Mouse (Mus musculus) gastrocnemius, postnatal 14 days (tissue): ENCODE results near the gene Myh7b. TPM values are rescaled to one million over a fixed set of nuclear protein-coding genes. Genes with fewer than 3 reads are reported as not detected.

Experiments
- DNase-seq: peaks from one replicate; pipeline ENCODE4 v3.0.0; 2021; ENCODE audit warnings: mixed read lengths
- intact Hi-C: fragments of 180-260 bp; cut with DNase I; formaldehyde crosslinking; loops from one replicate; pipeline ENCODE4 v1.15.1; 2025; ENCODE audit warnings: low total_unique reads
- microRNA-seq, 2 experiments: library from miRNA; unstranded; fragments of <30 nt; microRNA quantifications; one replicate each; pipeline ENCODE4 v1.2.0; 2021
- total RNA-seq, 2 experiments: library from RNA; stranded (reverse); gene quantifications; 2 replicates each; pipeline ENCODE4 v1.2.3; 2021

Gene Myh7b
- total RNA-seq, 2 experiments from 2014 or later: 1.4 to 2.0 TPM

DNA sequence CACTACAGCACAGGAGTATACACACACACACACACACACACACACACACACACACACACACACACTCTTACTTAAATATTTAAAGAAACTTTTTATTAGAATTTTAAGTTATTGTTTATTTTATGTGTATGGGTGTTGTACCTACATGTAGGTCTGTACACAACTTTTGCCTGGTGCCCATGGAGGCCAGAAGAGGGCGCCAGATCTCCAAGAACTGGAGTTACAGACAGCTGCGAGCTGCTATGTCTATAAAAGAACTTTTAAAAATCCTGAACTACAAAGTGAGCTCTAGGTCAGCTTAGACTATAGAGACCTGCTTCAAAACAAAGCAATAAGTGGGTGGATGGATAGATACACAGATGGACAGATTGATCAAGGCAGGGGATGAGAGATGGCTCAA lies 62.5 kb downstream of the Myh7b start:
- intact Hi-C loops: loop anchor here (5.0 kb wide), 1 partner anchor 89 kb away; no protein-coding TSS in a partner anchor
- peak; percentile 64 for DNase-seq

DNA sequence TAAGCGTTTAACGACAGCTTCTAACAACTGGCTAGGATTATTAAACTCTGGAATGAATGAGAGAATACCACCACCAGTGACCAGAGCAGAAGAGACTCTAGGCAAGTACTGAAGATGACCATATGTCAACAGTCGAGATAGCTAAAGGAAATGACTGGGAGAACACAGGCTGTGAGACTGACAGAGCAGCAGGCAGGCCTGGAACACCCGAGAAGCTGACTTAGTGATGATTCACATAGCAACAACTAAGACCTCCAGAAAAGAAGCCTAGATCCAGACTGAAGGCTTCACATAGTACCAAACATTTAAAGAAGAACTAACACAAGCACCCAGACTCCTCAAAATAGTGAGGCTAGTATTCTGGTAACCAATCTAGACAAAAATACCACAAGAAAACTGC lies 64.1 kb downstream of the Myh7b start:
- DNase-seq: no peak
- intact Hi-C loops: no loop called here

DNA sequence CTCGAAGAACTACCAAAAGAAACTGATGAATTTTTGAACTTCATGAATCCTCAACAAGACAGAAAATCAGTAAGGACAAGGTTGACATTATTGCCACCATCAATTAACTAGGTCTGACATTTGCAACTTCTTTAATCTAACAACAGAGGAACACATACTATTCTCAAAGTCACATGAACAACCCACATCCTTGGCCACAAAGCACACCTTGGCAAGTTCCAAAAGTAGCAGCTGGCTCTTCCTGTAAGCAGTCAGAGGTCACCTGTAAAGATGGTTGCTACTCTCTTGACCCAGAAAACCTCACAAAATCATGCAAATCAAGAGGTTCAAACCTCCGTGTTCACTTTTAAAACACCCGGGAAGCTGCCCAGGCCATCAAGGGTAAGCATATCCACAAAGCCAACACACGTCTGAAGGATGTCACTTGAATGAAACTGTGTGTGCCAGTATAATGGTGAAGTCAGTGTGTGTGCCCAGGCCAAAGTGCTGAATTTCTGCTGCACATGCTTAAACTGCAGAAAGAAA lies 68.6 kb downstream of the Myh7b start:
- DNase-seq: no peak
- intact Hi-C loops: no loop called here

DNA sequence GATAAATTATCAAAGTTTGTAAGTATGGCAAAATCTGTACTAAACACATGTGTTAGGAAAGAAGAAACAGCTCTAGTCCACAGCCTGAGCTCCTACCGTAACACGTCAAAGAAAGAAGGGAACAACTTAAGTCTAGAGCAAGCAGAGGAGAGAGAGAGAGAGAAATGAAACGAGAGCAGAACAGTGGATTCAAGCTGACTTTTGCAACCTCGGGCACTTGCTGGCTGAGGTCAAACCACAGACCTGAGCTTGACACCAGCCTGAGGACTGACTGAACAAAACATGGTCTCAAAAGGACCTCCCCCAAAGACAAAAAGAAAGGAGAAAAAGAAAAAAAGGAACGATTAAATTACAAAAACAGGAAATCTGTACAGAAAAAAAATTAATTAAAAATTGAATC lies 69.6 kb downstream of the Myh7b start:
- intact Hi-C loops: no loop called here
- no peak for DNase-seq

DNA sequence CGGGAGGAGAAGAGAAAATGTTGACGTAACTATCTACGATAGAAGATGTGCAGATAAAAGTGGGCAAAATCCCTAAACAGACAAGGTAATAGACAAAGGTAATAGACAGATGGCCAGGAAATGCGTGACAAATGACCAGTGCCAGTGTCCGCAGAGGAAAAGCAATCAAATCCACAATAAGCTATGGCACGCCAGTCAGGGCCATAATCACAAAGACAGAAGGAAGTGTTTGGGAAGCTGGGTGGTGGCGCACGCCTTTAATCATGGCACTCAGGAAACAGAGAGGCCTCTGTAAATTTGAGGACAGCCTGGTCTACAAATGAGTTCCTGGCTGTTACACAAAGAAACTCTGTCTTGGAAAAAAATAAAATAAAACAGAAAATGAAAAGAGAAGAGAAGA lies 70.2 kb downstream of the Myh7b start:
- intact Hi-C loops: no loop called here
- DNase-seq: no peak

DNA sequence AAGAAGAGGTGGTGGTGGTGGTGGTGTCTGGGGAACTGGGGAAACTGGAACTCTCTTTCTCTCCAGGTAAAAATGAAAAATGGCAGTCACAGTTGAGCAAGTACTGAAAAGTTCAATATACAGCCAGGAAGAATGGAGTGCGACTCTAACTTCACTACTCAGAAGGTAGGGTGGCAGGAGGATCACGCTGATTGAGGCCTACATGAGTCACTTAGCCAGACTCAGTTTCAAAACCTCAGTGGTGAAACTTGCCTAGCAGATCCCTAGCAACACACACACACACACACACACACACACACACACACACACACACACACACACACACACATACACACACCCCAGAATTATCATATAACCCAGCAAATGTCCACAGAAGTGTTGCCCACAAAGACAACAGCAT lies 70.9 kb downstream of the Myh7b start:
- no peak for DNase-seq
- intact Hi-C loops: no loop called here

DNA sequence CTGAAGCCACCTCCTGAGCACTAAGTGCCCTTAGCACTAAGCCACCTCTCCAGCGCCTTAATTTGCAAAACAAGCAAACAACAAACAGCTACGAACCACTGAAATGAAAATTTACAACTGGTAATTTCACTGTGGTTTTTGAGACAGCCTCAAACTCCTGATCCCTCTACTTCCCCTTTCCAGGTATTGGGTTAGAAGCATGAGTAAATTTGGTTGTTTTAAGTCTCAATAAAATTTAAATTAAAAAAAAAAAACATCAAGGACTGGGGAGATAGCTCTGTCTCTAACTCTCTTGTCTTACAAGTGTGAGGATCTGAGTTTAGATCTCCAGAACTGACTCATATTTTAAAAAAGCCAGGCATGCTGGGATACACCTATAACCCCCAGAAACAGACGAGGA lies 72.1 kb downstream of the Myh7b start:
- intact Hi-C loops: no loop called here
- no peak for DNase-seq

DNA sequence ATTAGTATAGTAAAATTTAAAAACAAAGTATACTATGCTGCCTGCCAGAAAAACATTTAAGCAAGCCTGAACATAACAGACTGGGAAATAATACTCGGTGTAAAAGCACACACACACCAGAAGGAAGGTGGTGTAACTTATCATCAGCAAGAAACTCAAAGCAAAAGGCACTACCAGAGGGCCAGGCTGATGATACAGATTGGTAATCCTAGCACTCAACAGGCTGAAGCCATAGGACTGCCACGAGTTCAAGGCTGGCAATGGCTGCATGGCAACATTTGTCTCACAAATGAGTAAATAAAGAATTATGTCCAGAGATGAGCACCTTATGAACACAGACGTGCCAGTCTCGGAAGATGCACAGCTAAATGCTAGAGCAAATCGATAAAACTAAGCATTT lies 72.8 kb downstream of the Myh7b start:
- DNase-seq: no peak
- intact Hi-C loops: no loop called here

Small RNA genes within 50 kb of the gene (microRNA-seq; reads per million reads assigned to microRNA genes)
- gene Mir499: 383 to 465 reads per million in 2 experiments

Other genes starting within 250 kb of the Myh7b start
- gene Trp53inp2, start 230.2 kb upstream of the Myh7b start, total RNA-seq: 100 to 1,000 TPM; 286 to 325 TPM
- gene Ncoa6, start 137.3 kb upstream of the Myh7b start, total RNA-seq: 10 to 100 TPM; 17.8 to 18.0 TPM
- 10 to 100 TPM; 26.6 to 31.3 TPM for gene Acss2, start 93.3 kb upstream of the Myh7b start, total RNA-seq
- gene Ggt7, start 93.0 kb upstream of the Myh7b start, total RNA-seq: 1 to 10 TPM in 1 of 2 experiments, under 1 TPM in 1; 0.57 to 1.2 TPM
- 1 to 10 TPM; 7.4 to 8.3 TPM for gene Gss, start 18.4 kb upstream of the Myh7b start, total RNA-seq
- 10 to 100 TPM; 77.6 to 84.1 TPM for gene Trpc4ap, start 81.2 kb downstream of the Myh7b start, total RNA-seq
- 1 to 10 TPM; 6.0 to 6.2 TPM for gene Edem2, start 118.3 kb downstream of the Myh7b start, total RNA-seq
- gene Gm17581, start 124.7 kb downstream of the Myh7b start, total RNA-seq: not detected
- 10 to 100 TPM; 10.3 to 12.7 TPM for gene Procr, start 139.9 kb downstream of the Myh7b start, total RNA-seq
- under 1 TPM in 1 of 2 experiments, not detected in 1; 0.08 TPM for gene Mmp24, start 164.1 kb downstream of the Myh7b start, total RNA-seq
- gene BC029722, start 208.2 kb downstream of the Myh7b start, total RNA-seq: 10 to 100 TPM; 17.8 to 19.3 TPM
- gene Eif6, start 215.7 kb downstream of the Myh7b start, total RNA-seq: 10 to 100 TPM; 48.0 to 48.3 TPM
- not detected for gene Fam83c, start 223.6 kb downstream of the Myh7b start, total RNA-seq